Mouse (Mus musculus) heart, adult 2 months (tissue): ENCODE measurements around the gene Etv5.

Experiments
- CTCF ChIP-seq: fragments of 200-600 bp; IDR thresholded peaks from 2 replicates; pipeline ENCODE4 v1.8.1; 2022; ENCODE audit warnings: antibody characterized with exemption, mild to moderate bottlenecking, moderate library complexity
- POLR2A ChIP-seq: fragments of 200-500 bp; IDR thresholded peaks from 2 replicates; pipeline ENCODE4 v1.6.1; 2011; ENCODE audit warnings: mild to moderate bottlenecking, low read depth, low read length, control low read depth; ENCODE audit not compliant: insufficient read depth

GRCm38 (mm10) chr16:22389146-22389911 lies 50.2 kb downstream of the Etv5 start:
- TF ChIP-seq POLR2A (no peak), CTCF (no peak)
